ENCODE assay signal across 20 mouse cellular contexts in genomic region chr5:5007489-5008152, GRCm38 (mm10).
DNase-seq lines count a peak whose midpoint lies in the region; ATAC-seq and TF ChIP-seq lines count a peak whose summit lies in the region.
"Had no signal": no experiment of that assay in that cellular context is flagged by ENCODE, and none has a peak within 500 bp of the region (broad histone marks: within the 10 kb centered on the region; RNA-seq: fewer than 3 reads in every experiment).

No protein-coding gene starts in this region.

- TF ChIP-seq CTCF in hindbrain, postnatal 0 days (IDR thresholded peaks at IDR 0.05; ENCODE audit: low read depth), result no peak
- no peak for TF ChIP-seq CTCF in midbrain, postnatal 0 days (IDR thresholded peaks at IDR 0.05)

- H3K4me1 ChIP-seq in embryonic facial prominence, embryonic 11.5 days (ENCODE audit: control insufficient read depth, insufficient read depth, low read length), result no peaks in the 10 kb centered on the region
- H3K4me1 ChIP-seq in embryonic facial prominence, embryonic 10.5 days, result no peaks in the 10 kb centered on the region
- peaks cover 19% of the 10 kb centered on the region for H3K4me1 ChIP-seq in forebrain, embryonic 13.5 days
- H3K4me1 ChIP-seq in hindbrain, postnatal 0 days (ENCODE audit: insufficient read depth, low read length), result no peaks in the 10 kb centered on the region
- H3K4me1 ChIP-seq in midbrain, postnatal 0 days (ENCODE audit: insufficient read depth, low read length), result peaks cover 5% of the 10 kb centered on the region; the same call in 1 of the 2 replicates

- H3K27ac ChIP-seq in embryonic facial prominence, embryonic 11.5 days (replicated peaks; ENCODE audit: low read depth, low read length), result no peak overlapping the region
- no peak overlapping the region for H3K27ac ChIP-seq in embryonic facial prominence, embryonic 10.5 days (replicated peaks)
- H3K27ac ChIP-seq in forebrain, embryonic 13.5 days, result peak overlapping the region; percentile 44; the same call in 1 of the 2 replicates
- no peak overlapping the region for H3K27ac ChIP-seq in hindbrain, postnatal 0 days
- H3K27ac ChIP-seq in midbrain, postnatal 0 days (ENCODE audit: low read depth, low read length), result 0 out of 2 replicates have a peak overlapping the region, but pooled peaks have one; percentile 43

- H3K9me3 ChIP-seq in embryonic facial prominence, embryonic 11.5 days (replicated peaks; ENCODE audit: control insufficient read depth, low read length), result no peaks in the 10 kb centered on the region
- no peaks in the 10 kb centered on the region for H3K9me3 ChIP-seq in embryonic facial prominence, embryonic 10.5 days
- H3K9me3 ChIP-seq in forebrain, embryonic 13.5 days (replicated peaks), result no peaks in the 10 kb centered on the region
- no peaks in the 10 kb centered on the region for H3K9me3 ChIP-seq in hindbrain, postnatal 0 days (ENCODE audit: low read length)
- no peaks in the 10 kb centered on the region for H3K9me3 ChIP-seq in midbrain, postnatal 0 days (ENCODE audit: low read length)
- H3K9me3 ChIP-seq: G1E had no signal

- 0 out of 2 replicates have a peak, but pooled peaks have one; percentile 23 for ATAC-seq in embryonic facial prominence, embryonic 11.5 days (replicated peaks; ENCODE audit: insufficient number of reproducible peaks, low FRiP score, low TSS enrichment, low read depth)
- ATAC-seq in forebrain, embryonic 13.5 days, result peak; percentile 71
- peak; percentile 56 for ATAC-seq in hindbrain, postnatal 0 days
- peak; percentile 71 for ATAC-seq in midbrain, postnatal 0 days (ENCODE audit: low FRiP score)
- ATAC-seq: CD4-positive, CD25-positive, alpha-beta regulatory T cell, adult 4 months had no signal

- no peak overlapping the region for H3K4me2 ChIP-seq in embryonic facial prominence, embryonic 11.5 days (ENCODE audit: low read depth, low read length)
- H3K4me2 ChIP-seq in forebrain, embryonic 13.5 days, result peak overlapping the region; percentile 25
- H3K4me2 ChIP-seq in hindbrain, postnatal 0 days (ENCODE audit: low read depth, low read length), result no peak overlapping the region
- H3K4me2 ChIP-seq in midbrain, postnatal 0 days (ENCODE audit: low read depth, low read length, poor library complexity, severe bottlenecking), result peak overlapping the region; percentile 16; the same call in 1 of the 2 replicates

- 81% methylated on average over 15 of the region's 15 CpGs for WGBS in embryonic facial prominence, embryonic 11.5 days
- WGBS in embryonic facial prominence, embryonic 10.5 days, result 84% methylated on average over 15 of the region's 15 CpGs
- WGBS in forebrain, embryonic 13.5 days, result 42% methylated on average over 15 of the region's 15 CpGs
- WGBS in hindbrain, postnatal 0 days, result 53% methylated on average over 15 of the region's 15 CpGs
- WGBS in midbrain, postnatal 0 days, result 33% methylated on average over 15 of the region's 15 CpGs

- no peak for DNase-seq in embryonic facial prominence, embryonic 11.5 days (ENCODE audit: low spot score)
- no peak for DNase-seq in embryonic facial prominence, embryonic 10.5 days (ENCODE audit: low spot score)
- DNase-seq in hindbrain, postnatal 0 days (ENCODE audit: low spot score), result peak; percentile 27
- DNase-seq in midbrain, postnatal 0 days (ENCODE audit: low spot score), result no peak
- no peak for DNase-seq in frontal cortex, adult 2 months (ENCODE audit: extremely low spot score in 1 of 2, low spot score in 1 of 2)
- no peak for DNase-seq in frontal cortex, postnatal 10 days (ENCODE audit: low spot score in 2 of 2)
- no peak for DNase-seq in adrenal gland, adult 8-10 months
- DNase-seq: cerebellum, postnatal 10 days; heart, adult 11 months; heart, postnatal 4 days; kidney, adult 11 months; kidney, postnatal 25 days; layer of hippocampus, adult 9-11 months; liver; lung, adult 18-20 months; right cerebral cortex, postnatal 4 days; thymus, postnatal 4 days had no signal

- no peaks in the 10 kb centered on the region for H3K27me3 ChIP-seq in embryonic facial prominence, embryonic 11.5 days (ENCODE audit: control insufficient read depth, insufficient read depth, low read length)
- H3K27me3 ChIP-seq in embryonic facial prominence, embryonic 10.5 days (replicated peaks; ENCODE audit: low read depth, poor library complexity, severe bottlenecking), result no peaks in the 10 kb centered on the region
- H3K27me3 ChIP-seq in forebrain, embryonic 13.5 days, result no peaks in the 10 kb centered on the region
- no peaks in the 10 kb centered on the region for H3K27me3 ChIP-seq in hindbrain, postnatal 0 days (ENCODE audit: insufficient read depth, low read length)
- H3K27me3 ChIP-seq in midbrain, postnatal 0 days (ENCODE audit: insufficient read depth, low read length), result 0 out of 2 replicates have a peak, but pooled peaks cover 3% of the 10 kb centered on the region

- H3K4me3 ChIP-seq in embryonic facial prominence, embryonic 11.5 days (ENCODE audit: low read depth, low read length), result no peak overlapping the region
- no peak overlapping the region for H3K4me3 ChIP-seq in embryonic facial prominence, embryonic 10.5 days
- no peak overlapping the region for H3K4me3 ChIP-seq in forebrain, embryonic 13.5 days
- H3K4me3 ChIP-seq in hindbrain, postnatal 0 days (ENCODE audit: low read length), result no peak overlapping the region
- H3K4me3 ChIP-seq in midbrain, postnatal 0 days (ENCODE audit: low read depth, low read length), result no peak overlapping the region

- H3K36me3 ChIP-seq in embryonic facial prominence, embryonic 11.5 days (replicated peaks; ENCODE audit: control insufficient read depth, insufficient read depth, low read depth, low read length), result no peaks in the 10 kb centered on the region
- H3K36me3 ChIP-seq in embryonic facial prominence, embryonic 10.5 days (replicated peaks), result no peaks in the 10 kb centered on the region
- no peaks in the 10 kb centered on the region for H3K36me3 ChIP-seq in forebrain, embryonic 13.5 days (ENCODE audit: poor library complexity, severe bottlenecking)
- no peaks in the 10 kb centered on the region for H3K36me3 ChIP-seq in hindbrain, postnatal 0 days (ENCODE audit: insufficient read depth, low read length)
- H3K36me3 ChIP-seq in midbrain, postnatal 0 days (ENCODE audit: insufficient read depth, low read length), result no peaks in the 10 kb centered on the region
- H3K36me3 ChIP-seq: G1E had no signal

- H3K9ac ChIP-seq in embryonic facial prominence, embryonic 11.5 days (replicated peaks; ENCODE audit: low read length), result no peak overlapping the region
- H3K9ac ChIP-seq in forebrain, embryonic 13.5 days, result no peak overlapping the region
- no peak overlapping the region for H3K9ac ChIP-seq in hindbrain, postnatal 0 days (replicated peaks; ENCODE audit: low read length)
- 0 out of 2 replicates have a peak overlapping the region, but pooled peaks have one; percentile 19 for H3K9ac ChIP-seq in midbrain, postnatal 0 days (replicated peaks; ENCODE audit: low read length, poor library complexity, severe bottlenecking)

Comparison
In these comparisons a context has a peak if more than half of its experiments do, and no peak if none do; other contexts are left out.
1. H3K27ac ChIP-seq: peak in forebrain, embryonic 13.5 days (single experiment) and midbrain, postnatal 0 days (single experiment); none in embryonic facial prominence, embryonic 11.5 days (single experiment), embryonic facial prominence, embryonic 10.5 days (single experiment) and hindbrain, postnatal 0 days (single experiment).
2. H3K4me2 ChIP-seq: peak in forebrain, embryonic 13.5 days (single experiment) and midbrain, postnatal 0 days (single experiment); none in embryonic facial prominence, embryonic 11.5 days (single experiment) and hindbrain, postnatal 0 days (single experiment).
3. Peak in every context shown above with its lines, with median percentiles within 50 percentile points of each other: ATAC-seq.